In genomic region chr1:189343301-189344251, GRCm38 (mm10) we compare ENCODE assay signal across 8 mouse cellular contexts. TPM values are rescaled to one million over a fixed set of nuclear protein-coding genes. Genes with fewer than 3 reads are reported as not detected.
A peak's percentile ranks its signal among the peaks of the same experiment; 100 is the strongest.
DNase-seq lines count a peak whose midpoint lies in the region; ATAC-seq and TF ChIP-seq lines count a peak whose summit lies in the region.

No protein-coding gene starts in this region.

- no peak overlapping the region; the same call in 1 of the 2 replicates for H3K27ac ChIP-seq in heart, adult 2 months
- no peak overlapping the region for H3K27ac ChIP-seq in liver, embryonic 14.5 days
- H3K27ac ChIP-seq in neural tube, embryonic 15.5 days (replicated peaks) = peak overlapping the region; percentile 78

- H3K4me1 ChIP-seq in heart, adult 2 months (ENCODE audit: control insufficient read depth, insufficient read depth, low read length) = no peaks in the 10 kb centered on the region
- no peaks in the 10 kb centered on the region for H3K4me1 ChIP-seq in liver, embryonic 14.5 days (replicated peaks; ENCODE audit: control insufficient read depth in 2 of 2, insufficient read depth in 2 of 2, low read length in 1 of 2)
- H3K4me1 ChIP-seq in neural tube, embryonic 15.5 days = peaks cover 25% of the 10 kb centered on the region

- H3K27me3 ChIP-seq in heart, adult 2 months (ENCODE audit: control insufficient read depth, insufficient read depth, low read length) = peaks cover 12% of the 10 kb centered on the region
- H3K27me3 ChIP-seq in liver, embryonic 14.5 days (ENCODE audit: control insufficient read depth, insufficient read depth, low read length) = peaks cover 19% of the 10 kb centered on the region
- H3K27me3 ChIP-seq in neural tube, embryonic 15.5 days (replicated peaks) = no peaks in the 10 kb centered on the region

- no peaks in the 10 kb centered on the region for H3K9me3 ChIP-seq in liver, embryonic 14.5 days (ENCODE audit: control insufficient read depth, low read length)
- no peaks in the 10 kb centered on the region for H3K9me3 ChIP-seq in neural tube, embryonic 15.5 days (replicated peaks)

- intact Hi-C loops in heart, adult 2 months (cut with DNase I) = loop anchor here (10.0 kb wide), 2 partner anchors 151 to 319 kb away; no protein-coding TSS in a partner anchor

- TF ChIP-seq EP300 in heart, adult 2 months (IDR thresholded peaks at IDR 0.05; ENCODE audit: insufficient read depth, low read depth, low read length) = no peak
- TF ChIP-seq EP300 in liver, embryonic 14.5 days (IDR thresholded peaks at IDR 0.05; ENCODE audit: low read depth) = no peak

- no peak for TF ChIP-seq POLR2A in heart, adult 2 months (IDR thresholded peaks at IDR 0.05; ENCODE audit: insufficient read depth, low read depth, low read length)

- ATAC-seq in liver, embryonic 14.5 days (ENCODE audit: insufficient read depth) = no peak
- peak; percentile 82 for ATAC-seq in neural tube, embryonic 15.5 days (ENCODE audit: low FRiP score)
- ATAC-seq in erythroid progenitor cell, adult 5-6 weeks (replicated peaks; ENCODE audit: low FRiP score, poor library complexity, severe bottlenecking) = no peak

- peak overlapping the region; percentile 63 for H3K9ac ChIP-seq in heart, adult 2 months (ENCODE audit: low read depth, low read length)
- H3K9ac ChIP-seq in liver, embryonic 14.5 days (replicated peaks) = no peak overlapping the region
- peak overlapping the region; percentile 81 for H3K9ac ChIP-seq in neural tube, embryonic 15.5 days (replicated peaks)

- peak overlapping the region; percentile 50; the same call in 1 of the 2 replicates for H3K4me2 ChIP-seq in liver, embryonic 14.5 days (ENCODE audit: low read depth)
- peak overlapping the region; percentile 93 for H3K4me2 ChIP-seq in neural tube, embryonic 15.5 days

- no peak for TF ChIP-seq CTCF in heart, adult 2 months (IDR thresholded peaks at IDR 0.05)
- TF ChIP-seq CTCF in liver, embryonic 14.5 days (IDR thresholded peaks at IDR 0.05; ENCODE audit: low read depth) = no peak

- DNase-seq in ovary, adult 18-20 months (ENCODE audit: low spot score) = peak; percentile 15
- no peak for DNase-seq in ovary, postnatal 10 days (ENCODE audit: low spot score)
- DNase-seq in embryo, embryonic 10.5 days (ENCODE audit: low spot score) = peak; percentile 48
- peak; percentile 35 to 49 for DNase-seq in heart, adult 2 months
- peak; percentile 38 to 62 for DNase-seq in kidney, postnatal 4 days
- DNase-seq in liver, embryonic 14.5 days (ENCODE audit: low read depth in 3 of 3, low spot score in 3 of 3) = no peak

- no peaks in the 10 kb centered on the region for H3K79me2 ChIP-seq in heart, adult 2 months (replicated peaks; ENCODE audit: control insufficient read depth, insufficient read depth, low read length)

- 6% methylated on average over 81 of the region's 82 CpGs for WGBS in heart, adult 2 months
- 2% methylated on average over 72 of the region's 82 CpGs for WGBS in liver, embryonic 14.5 days (ENCODE audit: insufficient replicate concordance)
- under 1% methylated on average over 79 of the region's 82 CpGs for WGBS in neural tube, embryonic 15.5 days

- peak overlapping the region; percentile 57 for H3K4me3 ChIP-seq in heart, adult 2 months
- peak overlapping the region in 1 of 2 experiments; percentile 33; a peak in 3 of 4 replicates for H3K4me3 ChIP-seq in liver, embryonic 14.5 days (ENCODE audit: insufficient read depth in 1 of 2, low read depth in 2 of 2, low read length in 2 of 2)
- peak overlapping the region; percentile 78 for H3K4me3 ChIP-seq in neural tube, embryonic 15.5 days (replicated peaks)

- no peaks in the 10 kb centered on the region for H3K36me3 ChIP-seq in heart, adult 2 months (ENCODE audit: control insufficient read depth, insufficient read depth, low read length)
- no peaks in the 10 kb centered on the region for H3K36me3 ChIP-seq in liver, embryonic 14.5 days (replicated peaks; ENCODE audit: control insufficient read depth, insufficient read depth, low read depth)
- 0 out of 2 replicates have a peak, but pooled peaks cover 3% of the 10 kb centered on the region for H3K36me3 ChIP-seq in neural tube, embryonic 15.5 days

RNA-seq across cellular contexts. Expression of gene Kcnk2, which starts 58.5 kb away (rescaled TPM):
- 1 to 10 TPM; 1.9 to 2.0 TPM for total RNA-seq in heart, adult 2 months (2021)
- 1.5 and 1.8 TPM in 2 replicates for polyA plus RNA-seq in heart, adult 2 months (2012; rRNA removed)
- 0.01 and 0.02 TPM in 2 replicates for polyA plus RNA-seq in liver, embryonic 14.5 days (2012; rRNA removed)
- 0.06 TPM in 1 of 2 replicates, not detected in the other for polyA plus RNA-seq in liver, embryonic 14.5 days (2014; fragmentation: Nextera tagmentation; extraction: Ambion mirVana)
- polyA plus RNA-seq in neural tube, embryonic 15.5 days (2015; fragmentation: Nextera tagmentation; extraction: Ambion mirVana) = 16.6 and 17.0 TPM in 2 replicates
- total RNA-seq in erythroid progenitor cell, adult 5-6 weeks (2015; ENCODE audit: low replicate concordance) = not detected in 2 replicates
- not detected in 2 replicates for total RNA-seq in erythroid progenitor cell, adult 5-6 weeks (2017; ENCODE audit: low replicate concordance)

Comparison
In these comparisons a context has a peak if more than half of its experiments do, and no peak if none do; other contexts are left out.
1. DNase-seq: peak in ovary, adult 18-20 months (single experiment), embryo, embryonic 10.5 days (single experiment), heart, adult 2 months (2 of 2) and kidney, postnatal 4 days (2 of 2); none in ovary, postnatal 10 days (single experiment) and liver, embryonic 14.5 days (0 of 3).